Mouse (Mus musculus) lung, adult 18-20 months (tissue): Measurements from ENCODE around the gene Isoc2a.

Source experiments
- DNase-seq, 2 experiments: peaks; one replicate each; pipeline ENCODE4 v3.0.0; 2022; ENCODE audit warnings: mixed read lengths in 2 of 2

The Isoc2a gene

DNA sequence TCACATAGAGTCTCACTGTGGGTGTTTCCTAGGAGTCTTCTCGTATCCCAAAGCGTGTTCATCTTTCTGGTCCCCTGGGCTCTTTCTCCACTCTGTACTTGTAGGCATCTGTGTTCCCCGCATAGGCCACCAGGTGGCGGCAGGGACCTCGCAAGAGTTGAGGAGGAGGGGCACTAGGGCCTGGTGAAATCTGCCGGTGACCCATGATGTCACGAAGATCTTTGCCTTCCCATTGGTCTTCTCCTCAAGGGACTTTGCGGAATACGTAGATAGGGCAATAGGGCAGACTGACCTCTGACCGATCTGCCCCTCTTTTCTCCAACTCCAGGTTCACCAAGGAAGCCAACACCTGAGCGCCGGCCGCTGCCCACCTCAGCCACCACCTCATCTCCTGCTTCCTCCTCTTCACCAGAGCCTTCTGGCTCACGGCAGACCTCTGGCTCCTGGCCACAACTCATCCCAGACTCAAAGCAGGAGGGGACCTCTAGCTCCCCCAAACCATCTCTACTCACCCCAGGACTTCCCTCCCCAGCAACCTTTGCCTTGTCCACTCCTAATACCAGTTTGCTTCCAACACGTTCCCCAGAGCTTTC, 66.4 kb downstream of the Isoc2a start:
- DNase-seq = peak; percentile 94 to 96
